Mouse (Mus musculus) hindbrain, embryonic 16.5 days (tissue): ENCODE results near the gene Med14. TPM values are rescaled to one million over a fixed set of nuclear protein-coding genes. Genes with fewer than 3 reads are reported as not detected.

ENCODE experiments used
- ATAC-seq: fragments of 200-750 bp; cut with Nextera tagmentation; 2 replicates; pipeline ENCODE4 v1.8.0; 2017; ENCODE audit warnings: moderate TSS enrichment, moderate library complexity
- H3K27ac ChIP-seq: fragments of 300-500 bp; sonication (generic); 2 replicates; pipeline ENCODE4 v1.5.1; 2014; ENCODE audit warnings: low read depth, mild to moderate bottlenecking, control low read depth, low read length, moderate library complexity
- H3K27me3 ChIP-seq: fragments of 300-500 bp; sonication (generic); replicated peaks from 2 replicates; pipeline ENCODE4 v1.6.1; 2014; ENCODE audit warnings: low read length; ENCODE audit not compliant: control insufficient read depth, insufficient read depth
- H3K36me3 ChIP-seq: fragments of 300-500 bp; sonication (generic); 2 replicates; pipeline ENCODE4 v1.6.1; 2014; ENCODE audit warnings: mild to moderate bottlenecking, low read length, moderate library complexity, mixed read lengths; ENCODE audit not compliant: control insufficient read depth, insufficient read depth
- H3K4me1 ChIP-seq: fragments of 300-500 bp; sonication (generic); 2 replicates; pipeline ENCODE4 v1.6.1; 2014; ENCODE audit warnings: low read depth, low read length; ENCODE audit not compliant: control insufficient read depth, insufficient read depth
- H3K4me2 ChIP-seq: fragments of 300-500 bp; sonication (generic); 2 replicates; pipeline ENCODE4 v1.6.1; 2014; ENCODE audit warnings: mild to moderate bottlenecking, low read length, control low read depth, moderate library complexity
- H3K4me3 ChIP-seq: fragments of 300-500 bp; sonication (generic); 2 replicates; pipeline ENCODE4 v1.5.1; 2014; ENCODE audit warnings: mild to moderate bottlenecking, low read length, control low read depth, moderate library complexity
- H3K9ac ChIP-seq: fragments of 300-500 bp; sonication (generic); 2 replicates; pipeline ENCODE4 v1.6.1; 2014; ENCODE audit warnings: low read depth, mild to moderate bottlenecking, control low read depth, low read length, moderate library complexity
- H3K9me3 ChIP-seq: fragments of 300-500 bp; sonication (generic); 2 replicates; pipeline ENCODE4 v1.6.1; 2014; ENCODE audit warnings: mild to moderate bottlenecking, low read length, moderate library complexity; ENCODE audit not compliant: control insufficient read depth
- WGBS: fragments of 180-500 bp; shearing (Covaris S2); extraction: QIAGEN DNeasy Blood & Tissue Kit; methylation state at CpG from one replicate; pipeline ENCODE4 v1.1.7; 2014; 5-methylcytosine and 5-hydroxymethylcytosine counted together
- polyA plus RNA-seq: library from polyadenylated mRNA; unstranded; fragments of >200 nt; fragmentation: Nextera tagmentation; extraction: Ambion mirVana; gene quantifications from 2 replicates; pipeline ENCODE4 v1.2.1, GENCODE M21; 2015

Gene Med14
- polyA plus RNA-seq, 1 experiment from 2014 or later = 11.3 TPM

DNA sequence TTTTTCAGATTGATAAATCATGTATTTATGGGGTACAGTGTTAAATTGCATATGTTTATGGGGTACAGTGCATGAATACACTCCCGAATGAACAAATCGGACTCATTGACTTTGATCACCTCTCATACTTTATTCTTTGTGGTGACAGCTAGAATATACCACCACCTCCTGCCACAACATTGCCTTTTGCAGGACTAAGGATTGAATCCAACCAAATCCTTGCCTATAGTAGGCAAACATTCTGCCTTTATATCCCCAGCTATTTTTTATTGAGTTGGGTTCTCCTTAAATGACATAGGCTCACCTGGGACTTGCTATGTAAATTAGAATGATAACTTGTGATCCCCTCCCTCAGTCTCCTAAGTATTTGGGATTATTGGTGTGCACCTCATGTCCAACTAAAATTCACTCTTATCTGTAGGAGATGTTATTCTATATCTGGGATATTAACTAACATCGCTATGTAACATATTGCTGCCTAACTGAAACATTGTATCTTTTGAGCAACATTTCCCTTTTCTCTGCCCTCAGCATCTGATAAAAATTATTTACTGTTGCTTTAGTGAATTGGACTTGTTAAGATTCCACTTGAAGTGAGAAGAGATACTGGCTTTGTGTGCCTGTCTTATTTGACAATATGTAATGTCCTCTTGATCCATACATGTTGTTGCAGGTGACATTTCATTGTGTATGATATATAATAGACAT is 1.4 kb upstream of the Med14 start:
- no peaks in the 10 kb centered on the region for H3K36me3 ChIP-seq
- H3K9me3 ChIP-seq = no peaks in the 10 kb centered on the region
- ATAC-seq = no peak
- peak overlapping the region; percentile 51 for H3K4me3 ChIP-seq
- H3K4me1 ChIP-seq = no peaks in the 10 kb centered on the region
- H3K27me3 ChIP-seq = no peaks in the 10 kb centered on the region
- peak overlapping the region; percentile 53 for H3K4me2 ChIP-seq
- peak overlapping the region; percentile 67 for H3K9ac ChIP-seq
- WGBS = 59% methylated on average over 3 of the region's 3 CpGs
- H3K27ac ChIP-seq = peak overlapping the region; percentile 92

DNA sequence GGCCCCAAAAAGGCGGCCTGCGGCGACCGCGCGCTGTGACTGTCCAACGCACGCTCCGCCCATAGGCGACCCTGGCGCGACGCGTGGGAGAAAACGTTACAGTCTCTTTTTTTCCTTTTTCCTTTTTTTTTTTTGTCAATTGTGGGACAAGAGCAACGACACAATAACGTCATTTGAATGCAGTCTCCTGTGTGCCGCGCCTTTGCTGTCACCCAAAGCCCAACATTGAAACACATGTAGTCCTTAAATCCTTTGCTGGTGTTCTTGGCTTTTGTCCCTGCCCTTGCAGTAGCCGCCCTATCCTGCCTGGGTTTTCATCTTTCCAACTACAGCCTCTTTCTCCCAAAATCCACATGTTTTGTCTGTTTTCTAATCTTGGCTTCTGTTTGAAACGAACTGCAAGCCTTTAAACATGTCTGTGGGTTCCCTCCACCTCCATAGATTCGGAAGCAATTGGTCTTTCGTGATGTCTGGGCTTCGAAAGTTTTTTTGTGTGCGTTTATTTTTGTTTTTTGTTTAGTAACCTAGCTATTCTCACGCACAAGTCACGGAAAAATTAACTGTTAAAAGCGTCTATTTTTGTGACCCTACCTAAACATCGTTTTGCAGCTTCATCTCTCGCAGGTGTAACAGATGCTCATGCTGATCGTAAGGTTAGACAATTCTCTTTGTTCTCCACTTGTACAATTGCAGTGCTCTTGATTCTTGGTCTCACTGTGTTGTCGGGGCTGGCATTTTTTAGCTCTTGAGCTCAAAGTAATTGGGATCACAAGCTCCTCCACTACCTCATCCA is 657 bp upstream of the Med14 start:
- peak overlapping the region; percentile 53 for H3K4me2 ChIP-seq
- no peaks in the 10 kb centered on the region for H3K4me1 ChIP-seq
- WGBS = 9% methylated on average over 32 of the region's 32 CpGs
- no peaks in the 10 kb centered on the region for H3K36me3 ChIP-seq
- H3K9me3 ChIP-seq = no peaks in the 10 kb centered on the region
- H3K27ac ChIP-seq = peak overlapping the region; percentile 92
- H3K27me3 ChIP-seq = no peaks in the 10 kb centered on the region
- peak overlapping the region; percentile 51 for H3K4me3 ChIP-seq
- ATAC-seq = peak; percentile 15
- H3K9ac ChIP-seq = peak overlapping the region; percentile 67

DNA sequence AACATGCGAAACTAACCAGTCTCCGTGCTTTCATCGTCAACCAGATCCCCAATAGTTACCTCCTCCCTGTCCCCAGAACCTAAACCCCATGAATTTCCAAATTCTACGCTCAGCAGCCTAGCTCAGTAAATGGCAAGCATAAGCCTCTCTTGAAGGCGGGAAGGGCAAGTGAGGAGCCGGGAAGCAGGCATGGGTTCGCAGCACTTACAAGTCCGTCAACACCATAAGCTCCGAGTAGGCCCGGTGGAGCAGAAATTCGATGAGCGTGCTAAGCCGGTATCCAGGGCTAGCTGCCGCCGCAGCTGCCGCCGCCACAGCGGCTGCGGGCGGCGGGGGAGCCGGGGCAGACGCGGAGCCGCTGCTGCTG is 631 bp downstream of the Med14 start:
- Histone ChIP-seq H3K27me3 (no peaks in the 10 kb centered on the region), H3K4me1 (no peaks in the 10 kb centered on the region), H3K27ac (peak overlapping the region; percentile 92), H3K9me3 (no peaks in the 10 kb centered on the region), H3K4me3 (peak overlapping the region; percentile 51), H3K9ac (peak overlapping the region; percentile 67), H3K36me3 (no peaks in the 10 kb centered on the region), H3K4me2 (peak overlapping the region; percentile 58)
- 15% methylated on average over 20 of the region's 25 CpGs for WGBS
- ATAC-seq = peak; percentile 10; the same call in 1 of the 2 replicates

DNA sequence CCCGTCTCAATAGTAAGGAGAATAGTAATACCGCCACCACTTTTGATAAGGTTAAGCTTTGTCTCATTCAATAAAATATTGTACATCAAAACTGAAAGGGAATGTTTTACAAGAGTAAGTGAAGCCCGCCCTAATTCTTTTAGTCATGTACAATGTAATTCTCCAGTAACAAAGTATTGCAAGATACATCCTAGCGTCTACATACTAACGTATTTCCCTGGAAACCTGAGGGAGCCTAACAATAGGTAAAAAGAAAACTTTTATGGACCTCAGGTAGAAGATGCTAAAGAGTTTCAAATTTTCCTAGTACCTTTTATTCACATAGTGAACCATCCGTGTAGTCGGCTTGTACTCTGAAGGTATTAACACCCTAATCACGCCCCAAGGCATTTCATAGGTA is 1.4 kb downstream of the Med14 start:
- Histone ChIP-seq H3K27me3 (no peaks in the 10 kb centered on the region), H3K27ac (no peak overlapping the region)
- 17% methylated on average over 8 of the region's 8 CpGs for WGBS

DNA sequence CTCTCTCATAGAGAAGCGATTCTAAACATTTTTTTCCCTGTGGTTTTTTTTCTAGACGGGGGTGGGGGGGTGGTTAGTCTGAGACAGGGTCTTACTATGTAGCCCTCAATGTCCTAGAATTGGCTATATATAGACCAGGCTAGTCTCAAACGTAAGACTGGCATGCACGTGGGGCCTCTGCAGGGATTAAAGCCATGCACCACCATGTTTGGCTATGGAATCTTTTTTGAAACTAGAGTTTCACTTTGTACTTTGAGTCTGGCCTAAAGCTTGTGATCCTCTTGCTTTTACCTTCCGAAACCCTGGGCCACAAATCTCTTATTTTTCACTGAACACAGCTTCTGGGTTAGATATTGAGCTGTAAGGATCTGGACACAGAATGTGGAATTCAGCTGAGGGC is 2.2 kb downstream of the Med14 start:
- H3K4me3 ChIP-seq = no peak overlapping the region; the same call in 1 of the 2 replicates
- H3K27me3 ChIP-seq = no peaks in the 10 kb centered on the region
- ATAC-seq = no peak
- no peak overlapping the region for H3K27ac ChIP-seq
- 60% methylated on average over 5 of the region's 5 CpGs for WGBS
- peak overlapping the region; percentile 58 for H3K4me2 ChIP-seq
- H3K9me3 ChIP-seq = no peaks in the 10 kb centered on the region
- H3K4me1 ChIP-seq = no peaks in the 10 kb centered on the region
- H3K9ac ChIP-seq = no peak overlapping the region
- H3K36me3 ChIP-seq = no peaks in the 10 kb centered on the region

More for the DNA sequence above, 1.4 kb downstream of the Med14 start:
- Histone ChIP-seq H3K36me3 (no peaks in the 10 kb centered on the region), H3K4me1 (no peaks in the 10 kb centered on the region), H3K4me3 (peak overlapping the region; percentile 51), H3K9me3 (no peaks in the 10 kb centered on the region), H3K4me2 (peak overlapping the region; percentile 58), H3K9ac (peak overlapping the region; percentile 38; the same call in 1 of the 2 replicates)
- ATAC-seq = no peak

DNA sequence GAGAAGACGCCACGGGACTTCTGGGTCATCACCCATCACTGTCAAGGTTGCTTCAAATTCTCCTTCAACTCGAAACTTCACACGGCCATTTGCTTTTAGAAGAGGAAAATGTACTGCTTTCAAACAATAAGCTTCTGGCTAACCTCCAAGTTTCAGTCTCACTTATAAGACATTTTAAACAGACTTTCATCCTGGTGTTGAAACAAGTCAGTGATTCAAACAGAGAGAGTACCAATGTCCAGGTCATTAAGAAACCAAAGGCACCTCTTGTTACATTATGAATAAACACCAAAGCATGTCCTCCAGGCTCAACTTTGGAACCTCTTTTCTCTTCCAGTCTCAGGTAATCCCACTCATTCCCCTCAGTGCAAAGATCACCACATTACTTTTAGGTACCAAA is 14.0 kb downstream of the Med14 start:
- ATAC-seq = no peak
- WGBS = 79% methylated on average over 4 of the region's 4 CpGs
- no peaks in the 10 kb centered on the region for H3K9me3 ChIP-seq

DNA sequence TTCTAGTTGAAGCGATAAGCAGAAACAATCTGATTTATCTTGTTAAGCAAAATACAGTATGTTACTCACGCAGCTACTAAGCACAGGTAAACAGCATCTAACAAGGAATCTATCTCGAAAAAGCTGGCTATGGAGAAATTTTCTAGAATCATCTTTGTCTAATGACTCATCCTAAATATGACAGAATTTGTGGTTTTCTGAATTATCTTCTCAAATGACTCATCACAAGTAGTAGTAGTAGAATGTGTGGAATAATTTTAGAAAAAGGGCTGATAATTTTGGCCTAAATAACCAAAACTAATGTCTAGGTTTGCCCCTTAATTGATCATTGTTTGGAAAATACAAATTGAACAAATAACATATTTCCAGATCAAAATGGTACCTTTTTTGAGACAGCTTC is 15.1 kb downstream of the Med14 start:
- no peak overlapping the region for H3K4me3 ChIP-seq
- WGBS = 92% methylated on average over 3 of the region's 3 CpGs

More for the DNA sequence above, 14.0 kb downstream of the Med14 start:
- H3K27ac ChIP-seq = no peak overlapping the region
- no peaks in the 10 kb centered on the region for H3K27me3 ChIP-seq
- H3K9ac ChIP-seq = no peak overlapping the region
- H3K4me3 ChIP-seq = no peak overlapping the region
- peaks cover 3% of the 10 kb centered on the region; the same call in 1 of the 2 replicates for H3K36me3 ChIP-seq
- H3K4me1 ChIP-seq = no peaks in the 10 kb centered on the region
- no peak overlapping the region for H3K4me2 ChIP-seq

DNA sequence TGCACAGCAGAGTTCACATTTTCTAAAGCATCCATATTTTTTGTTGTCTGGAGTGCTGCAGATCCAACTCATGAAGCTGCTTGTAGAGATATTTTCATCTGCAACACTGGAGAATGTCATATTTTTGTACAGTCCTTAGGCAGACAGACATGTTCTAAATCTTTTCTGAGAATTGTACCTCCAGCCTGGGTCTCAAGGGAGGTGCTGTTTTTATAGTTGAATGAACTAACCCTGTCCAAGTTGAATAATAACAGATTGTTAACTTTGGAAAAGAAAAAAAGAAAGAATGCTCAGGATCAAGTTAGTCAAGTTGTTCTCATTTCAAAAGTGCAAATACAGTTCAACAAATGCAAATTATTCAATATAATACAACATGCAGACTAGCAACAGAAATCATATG is 21.5 kb downstream of the Med14 start:
- Histone ChIP-seq H3K27me3 (no peaks in the 10 kb centered on the region), H3K4me1 (no peaks in the 10 kb centered on the region), H3K4me2 (no peak overlapping the region), H3K4me3 (no peak overlapping the region), H3K27ac (no peak overlapping the region), H3K9me3 (no peaks in the 10 kb centered on the region), H3K36me3 (peaks cover 5% of the 10 kb centered on the region; the same call in 1 of the 2 replicates), H3K9ac (no peak overlapping the region)
- no peak for ATAC-seq

More for the DNA sequence above, 15.1 kb downstream of the Med14 start:
- Histone ChIP-seq H3K4me1 (no peaks in the 10 kb centered on the region), H3K9ac (no peak overlapping the region), H3K27me3 (no peaks in the 10 kb centered on the region), H3K27ac (no peak overlapping the region), H3K4me2 (no peak overlapping the region), H3K36me3 (peaks cover 5% of the 10 kb centered on the region; the same call in 1 of the 2 replicates), H3K9me3 (no peaks in the 10 kb centered on the region)
- ATAC-seq = no peak

DNA sequence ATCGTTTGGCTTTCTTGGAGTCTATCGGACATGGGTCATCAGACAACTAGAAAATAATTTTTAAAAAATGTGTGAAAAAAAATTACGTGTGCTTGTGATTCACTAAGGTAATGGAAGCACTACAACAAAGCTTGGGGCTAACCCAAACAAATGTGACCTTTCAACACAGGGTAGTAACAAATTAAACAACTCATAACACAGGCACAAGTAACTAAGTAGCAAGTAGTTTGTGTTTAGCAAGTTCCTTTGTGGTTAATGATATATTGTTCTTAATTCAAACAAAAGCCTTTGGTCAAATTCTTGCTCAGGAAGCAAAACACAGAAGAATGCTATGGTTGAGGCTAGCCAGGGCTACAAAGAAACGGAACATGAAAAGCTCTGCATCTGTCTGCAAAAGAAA is 45.8 kb downstream of the Med14 start:
- 83% methylated on average over 4 of the region's 4 CpGs for WGBS
- H3K4me1 ChIP-seq = no peaks in the 10 kb centered on the region

More for the DNA sequence above, 45.8 kb downstream of the Med14 start:
- Histone ChIP-seq H3K27me3 (no peaks in the 10 kb centered on the region), H3K27ac (no peak overlapping the region), H3K9ac (no peak overlapping the region), H3K9me3 (no peaks in the 10 kb centered on the region), H3K36me3 (peaks cover 8% of the 10 kb centered on the region; the same call in 1 of the 2 replicates), H3K4me3 (no peak overlapping the region), H3K4me2 (no peak overlapping the region)
- ATAC-seq = no peak
